Mouse (Mus musculus) C2C12 (cell line): Measurements from ENCODE around the gene AL607142.1. TPM values are rescaled to one million over a fixed set of nuclear protein-coding genes. Genes with fewer than 3 reads are reported as not detected.

Experiments used
- H3K27me3 ChIP-seq: one replicate; pipeline ENCODE4 v1.6.1; 2011; ENCODE audit not compliant: control insufficient read depth, insufficient read depth, insufficient read length
- H3K36me3 ChIP-seq: one replicate; pipeline ENCODE4 v1.6.1; 2011; ENCODE audit not compliant: control insufficient read depth, insufficient read depth
- H3K4me3 ChIP-seq: one replicate; pipeline ENCODE4 v1.5.1; 2011; ENCODE audit warnings: mild to moderate bottlenecking, control low read depth; ENCODE audit not compliant: poor library complexity, insufficient read depth, severe bottlenecking
- H3K79me2 ChIP-seq: one replicate; pipeline ENCODE4 v1.6.1; 2011; ENCODE audit not compliant: control insufficient read depth, insufficient read depth
- H3K79me3 ChIP-seq: one replicate; pipeline ENCODE4 v1.6.1; 2011; ENCODE audit warnings: low read depth, control low read depth
- H3ac ChIP-seq: one replicate; pipeline ENCODE3; 2011; ENCODE audit warnings: low read depth; ENCODE audit not compliant: control insufficient read depth, insufficient read length
- CEBPB ChIP-seq: IDR thresholded peaks from one replicate; pipeline ENCODE4 v1.6.1; 2011; ENCODE audit warnings: low read depth, mild to moderate bottlenecking, control low read depth, moderate library complexity
- CTCF ChIP-seq: IDR thresholded peaks from one replicate; pipeline ENCODE4 v1.5.1; 2011; ENCODE audit not compliant: control insufficient read depth, insufficient read depth, insufficient read length
- FOSL1 ChIP-seq: IDR thresholded peaks from one replicate; pipeline ENCODE4 v1.8.0; 2011; ENCODE audit warnings: mild to moderate bottlenecking, low read length; ENCODE audit not compliant: poor library complexity, insufficient read depth, severe bottlenecking
- MAX ChIP-seq: IDR thresholded peaks from one replicate; pipeline ENCODE4 v1.6.1; 2011; ENCODE audit warnings: mild to moderate bottlenecking, control low read depth
- MYOD1 ChIP-seq: IDR thresholded peaks from one replicate; pipeline ENCODE4 v1.6.1; 2011; ENCODE audit warnings: low read depth; ENCODE audit not compliant: control insufficient read depth, insufficient read length
- MYOG ChIP-seq: IDR thresholded peaks from one replicate; pipeline ENCODE4 v1.6.1; 2011; ENCODE audit not compliant: control insufficient read depth, insufficient read length; ENCODE audit errors: extremely low read depth
- USF1 ChIP-seq: IDR thresholded peaks from one replicate; pipeline ENCODE4 v1.6.1; 2011; ENCODE audit warnings: low read depth, mild to moderate bottlenecking, control low read depth, moderate library complexity
- polyA plus RNA-seq: library from polyadenylated mRNA; unstranded; fragments of >200 nt; fragmentation: generic; extraction: Trizol; gene quantifications from one replicate; pipeline ENCODE4 v1.2.1, GENCODE M21; 2012; ENCODE audit warnings: missing spikeins

AL607142.1 gene
- polyA plus RNA-seq, 1 experiment, result not detected

GRCm38 (mm10) chr4:120089536-120089935, 24.7 kb downstream of the AL607142.1 start:
- Histone ChIP-seq H3K4me3 (no peak overlapping the region), H3K36me3 (no peaks in the 10 kb centered on the region), H3K79me2 (no peaks in the 10 kb centered on the region), H3ac (no peak overlapping the region), H3K79me3 (no peaks in the 10 kb centered on the region), H3K27me3 (no peaks in the 10 kb centered on the region)
- TF ChIP-seq CTCF (no peak), MAX (no peak), MYOD1 (no peak), MYOG (no peak), CEBPB (no peak), FOSL1 (no peak), USF1 (no peak)

- no peaks in the 10 kb centered on the region for H3K27me3 ChIP-seq
- H3K4me3 ChIP-seq, result no peak overlapping the region
- H3K36me3 ChIP-seq, result no peaks in the 10 kb centered on the region
- no peak overlapping the region for H3ac ChIP-seq
- H3K79me3 ChIP-seq, result no peaks in the 10 kb centered on the region
- TF ChIP-seq MAX (no peak), FOSL1 (no peak), MYOD1 (no peak), CEBPB (no peak), USF1 (no peak), CTCF (no peak), MYOG (no peak)
- no peaks in the 10 kb centered on the region for H3K79me2 ChIP-seq
Observed at GRCm38 (mm10) chr4:120091997-120092783, 27.4 kb downstream of the AL607142.1 start.

GRCm38 (mm10) chr4:120096935-120097334, 32.1 kb downstream of the AL607142.1 start:
- no peaks in the 10 kb centered on the region for H3K27me3 ChIP-seq
- no peak overlapping the region for H3ac ChIP-seq
- no peak overlapping the region for H3K4me3 ChIP-seq
- H3K36me3 ChIP-seq, result no peaks in the 10 kb centered on the region
- no peaks in the 10 kb centered on the region for H3K79me3 ChIP-seq
- H3K79me2 ChIP-seq, result no peaks in the 10 kb centered on the region
- TF ChIP-seq CTCF (no peak), FOSL1 (no peak), MYOG (no peak), USF1 (no peak)

GRCm38 (mm10) chr4:120101186-120101585, 36.4 kb downstream of the AL607142.1 start:
- TF ChIP-seq MAX (no peak), FOSL1 (no peak), CEBPB (no peak), MYOG (no peak), CTCF (no peak), USF1 (no peak), MYOD1 (no peak)
- Histone ChIP-seq H3K27me3 (no peaks in the 10 kb centered on the region), H3K79me2 (no peaks in the 10 kb centered on the region), H3K79me3 (no peaks in the 10 kb centered on the region), H3K4me3 (no peak overlapping the region), H3ac (no peak overlapping the region), H3K36me3 (no peaks in the 10 kb centered on the region)

GRCm38 (mm10) chr4:120104599-120104998, 39.8 kb downstream of the AL607142.1 start:
- H3K79me2 ChIP-seq, result no peaks in the 10 kb centered on the region
- no peaks in the 10 kb centered on the region for H3K36me3 ChIP-seq
- no peaks in the 10 kb centered on the region for H3K79me3 ChIP-seq
- no peak overlapping the region for H3K4me3 ChIP-seq
- H3K27me3 ChIP-seq, result no peaks in the 10 kb centered on the region
- no peak overlapping the region for H3ac ChIP-seq
- TF ChIP-seq CTCF (peak; percentile 86), MYOG (no peak), MYOD1 (no peak), CEBPB (no peak)
